Mouse (Mus musculus) yolk sac, embryonic 10.5 days (tissue): ENCODE data around the gene Lmbr1l.
A peak's percentile ranks its signal among the peaks of the same experiment; 100 is the strongest.
"Not testable (repeated sequence)": the region's sequence is repeated elsewhere in the genome, so short reads cannot be mapped to it uniquely, and the experiment has no call there.

Source experiments
- DNase-seq: peaks from one replicate; pipeline ENCODE4 v3.0.0-alpha.2; 2017; ENCODE audit warnings: low spot score

The Lmbr1l gene

DNA sequence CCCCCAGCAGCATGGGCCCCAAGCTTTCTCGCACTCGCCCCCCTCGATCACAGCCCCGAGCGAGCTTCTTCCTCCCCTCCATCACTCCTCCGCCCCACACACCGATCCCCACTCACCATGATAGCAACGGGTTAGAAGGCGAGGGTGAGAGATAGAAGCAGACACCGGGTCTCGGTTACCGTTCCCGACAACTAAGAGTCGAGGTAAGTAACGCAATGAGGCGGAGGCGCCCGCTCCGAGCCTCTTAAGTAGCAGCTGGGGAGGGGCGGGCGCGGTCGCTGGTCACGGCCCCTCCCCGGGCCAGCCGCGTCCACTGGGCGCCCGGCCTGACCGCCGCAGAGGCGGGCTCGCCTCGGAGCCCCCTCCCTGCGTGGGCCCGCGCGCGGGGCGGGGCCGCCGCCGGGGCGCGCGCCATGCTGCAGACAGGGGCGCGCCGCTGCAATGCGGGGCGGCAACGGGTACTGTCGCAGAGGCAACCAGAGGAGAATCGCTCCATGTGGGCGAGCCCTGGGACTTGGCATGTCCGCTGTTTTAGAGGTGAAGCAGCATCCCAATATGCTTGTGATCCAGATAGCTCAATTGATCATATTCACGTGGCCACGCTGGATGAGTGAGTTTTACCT lies 16.3 kb upstream of the Lmbr1l start, which contains the start of gene Tuba1b:
Gene Tuba1b (minus strand): TSS at position 349 of the 623 bp plus-strand sequence.
- DNase-seq, result peak; percentile 90

DNA sequence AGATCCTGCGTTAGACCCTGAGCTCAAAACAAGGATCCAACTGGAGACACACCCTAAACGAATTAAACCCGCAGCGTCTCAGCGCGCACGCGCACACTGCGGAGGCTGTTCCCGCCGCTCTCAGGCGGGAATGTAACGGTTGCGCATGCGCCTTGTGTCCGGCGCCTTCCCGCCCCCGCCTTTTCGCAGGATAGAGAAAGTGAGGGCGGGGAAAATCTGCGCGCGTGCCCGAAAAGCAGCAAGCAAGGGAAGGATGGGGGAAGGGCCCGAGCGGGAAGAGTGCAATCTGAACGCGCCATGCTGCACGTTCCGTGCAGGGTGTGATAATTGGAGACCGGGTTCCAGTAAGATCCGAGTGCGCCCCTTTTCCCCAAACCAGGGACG lies 15.8 kb upstream of the Lmbr1l start:
- peak; percentile 95 for DNase-seq

DNA sequence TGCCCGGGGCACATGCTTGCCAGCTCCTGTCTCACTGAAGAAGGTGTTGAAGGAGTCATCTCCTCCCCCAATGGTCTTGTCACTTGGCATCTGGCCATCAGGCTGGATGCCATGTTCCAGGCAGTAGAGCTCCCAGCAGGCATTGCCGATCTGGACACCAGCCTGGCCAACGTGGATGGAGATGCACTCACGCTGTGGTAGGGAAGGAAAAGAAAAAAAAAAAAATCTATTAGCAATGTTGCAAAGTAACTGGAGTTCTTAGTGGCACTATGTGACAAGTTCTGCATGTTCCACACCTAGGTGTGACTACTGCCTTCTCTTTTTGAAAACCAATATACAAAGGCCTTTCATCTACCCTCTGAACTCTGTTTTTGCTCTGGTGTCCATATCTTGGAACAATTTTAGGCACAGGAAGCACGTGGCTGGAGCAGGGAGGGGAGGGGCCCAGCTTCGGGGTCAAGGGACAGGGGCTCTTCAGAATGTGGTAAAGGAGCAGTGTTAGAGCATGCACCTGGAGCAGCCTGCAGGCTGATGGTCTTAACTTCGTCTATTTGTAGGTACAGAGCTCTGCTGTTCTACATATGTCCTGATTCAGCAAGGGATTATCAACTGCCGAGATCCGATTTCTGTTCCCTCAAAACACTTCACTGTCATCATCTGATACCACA lies 15.1 kb upstream of the Lmbr1l start:
- DNase-seq, result peak; percentile 44

DNA sequence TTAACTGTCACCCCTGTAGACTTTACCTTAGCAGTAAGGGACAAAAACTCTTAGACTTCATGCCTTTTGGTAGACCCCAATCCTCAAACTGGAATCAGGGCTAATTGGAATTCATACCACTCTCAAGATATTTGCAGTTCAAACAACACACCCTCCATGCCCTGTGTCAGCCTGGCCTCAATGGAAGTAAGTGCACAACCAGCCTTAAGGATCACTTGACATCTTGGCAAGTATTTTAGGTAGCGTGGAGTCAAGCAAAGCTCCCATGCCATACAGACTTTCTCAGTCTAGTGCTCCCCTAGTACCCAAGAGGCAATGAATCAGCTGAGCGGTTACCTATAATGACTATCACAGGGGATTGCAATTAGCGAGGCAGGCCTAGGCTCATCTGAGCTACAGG lies 13.0 kb upstream of the Lmbr1l start:
- no peak for DNase-seq

DNA sequence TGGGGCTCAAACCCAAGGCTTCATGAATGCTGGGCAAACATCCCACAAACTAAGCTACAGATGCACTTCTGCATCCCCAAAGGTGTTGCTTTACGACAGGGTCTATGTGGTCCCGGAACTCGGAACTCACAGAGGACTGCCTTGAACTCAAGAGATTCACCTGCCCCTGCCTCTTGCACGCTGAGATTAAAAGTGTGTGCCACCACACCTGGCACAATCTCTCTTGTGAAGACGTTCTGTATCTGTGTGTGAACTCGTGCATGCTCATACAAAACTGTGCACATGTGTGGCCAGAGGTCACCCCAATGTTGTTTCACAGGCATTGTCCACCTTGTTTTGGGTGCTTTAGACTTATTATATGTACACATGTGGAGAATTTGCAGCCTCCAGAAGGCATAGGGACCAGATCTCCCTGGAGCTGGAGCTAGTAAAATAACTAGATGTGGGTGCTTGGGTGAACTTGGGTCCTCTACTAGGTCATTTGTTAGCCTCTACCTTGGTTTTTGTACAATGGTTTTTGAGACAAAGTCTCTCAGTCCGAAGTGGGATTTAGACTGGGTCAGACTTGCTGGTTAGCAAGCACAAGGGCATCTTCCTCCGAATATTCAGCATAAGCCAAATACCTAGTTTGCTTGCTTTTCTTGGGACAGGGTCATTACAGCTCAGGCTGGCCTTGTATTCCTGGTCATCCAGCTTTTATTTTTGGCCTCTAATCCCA lies 12.1 kb upstream of the Lmbr1l start:
- DNase-seq, result no peak

DNA sequence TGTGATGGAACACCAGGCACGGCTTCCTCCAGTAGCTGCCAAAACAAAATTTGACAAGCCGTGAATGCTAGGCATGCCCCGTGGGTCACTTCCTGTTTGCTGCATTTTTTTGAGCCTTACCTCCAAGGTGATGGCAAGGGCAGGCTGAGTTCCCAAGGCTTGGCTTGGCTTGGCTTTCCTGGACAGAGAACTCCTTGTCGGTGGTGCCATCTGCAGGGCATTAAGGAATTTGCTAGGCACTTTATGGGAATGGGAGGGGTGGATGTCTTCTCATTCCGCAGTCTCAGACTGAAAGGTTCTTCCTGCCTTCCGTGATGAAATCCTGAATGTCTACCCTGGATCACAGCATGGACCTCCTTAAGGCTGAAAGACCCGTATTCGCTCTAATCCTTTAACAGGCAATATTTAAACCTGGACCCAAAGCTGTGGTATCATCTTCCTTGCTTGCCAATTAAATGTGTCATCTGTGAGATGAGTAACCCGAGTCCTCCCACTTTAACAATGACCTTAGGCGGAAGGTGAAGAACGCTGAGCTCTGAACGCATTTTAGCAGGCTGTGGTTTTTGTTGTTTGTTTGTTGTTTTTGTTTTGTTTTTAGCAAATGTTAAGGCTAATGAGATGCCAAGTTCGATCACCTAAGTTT lies 10.7 kb upstream of the Lmbr1l start:
- peak; percentile 70 for DNase-seq

DNA sequence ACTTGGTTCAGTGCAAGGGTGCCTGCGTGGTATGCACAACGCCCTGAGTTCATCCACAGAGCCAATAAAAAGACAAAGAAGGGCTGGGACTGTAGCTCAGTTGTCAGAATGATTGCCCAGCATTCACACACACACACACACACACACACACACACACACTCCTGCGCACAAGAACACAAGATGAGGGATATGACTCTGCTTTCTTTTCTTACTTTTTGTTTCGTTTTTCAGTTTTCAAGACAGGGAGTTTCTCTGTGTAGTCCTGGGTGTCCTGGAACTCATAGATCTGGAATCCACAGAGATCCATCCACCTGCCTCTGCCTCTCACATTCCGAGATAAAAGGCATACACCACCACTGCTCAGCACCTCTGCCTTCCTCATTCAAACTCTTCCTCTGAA lies 9.5 kb upstream of the Lmbr1l start:
- DNase-seq, result no peak

DNA sequence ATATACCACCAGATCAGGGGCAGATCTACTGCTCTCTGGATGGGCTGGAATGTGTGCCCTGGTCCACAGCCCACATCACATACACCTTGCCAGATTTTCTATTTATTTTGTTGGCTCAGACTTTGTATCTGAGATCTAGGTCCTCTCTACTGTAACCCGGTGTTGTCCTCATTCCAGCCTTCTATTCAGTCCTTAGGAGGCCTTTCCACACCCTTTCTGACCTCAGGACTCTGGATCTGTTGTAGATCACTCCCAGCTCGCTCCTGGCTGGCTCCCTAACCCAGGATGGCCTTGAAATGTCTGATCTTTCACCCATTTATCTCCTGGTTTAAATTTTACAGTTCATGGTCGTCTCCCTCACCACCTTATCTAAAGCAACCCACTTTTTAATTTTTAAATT lies 6.7 kb upstream of the Lmbr1l start:
- DNase-seq, result no peak

DNA sequence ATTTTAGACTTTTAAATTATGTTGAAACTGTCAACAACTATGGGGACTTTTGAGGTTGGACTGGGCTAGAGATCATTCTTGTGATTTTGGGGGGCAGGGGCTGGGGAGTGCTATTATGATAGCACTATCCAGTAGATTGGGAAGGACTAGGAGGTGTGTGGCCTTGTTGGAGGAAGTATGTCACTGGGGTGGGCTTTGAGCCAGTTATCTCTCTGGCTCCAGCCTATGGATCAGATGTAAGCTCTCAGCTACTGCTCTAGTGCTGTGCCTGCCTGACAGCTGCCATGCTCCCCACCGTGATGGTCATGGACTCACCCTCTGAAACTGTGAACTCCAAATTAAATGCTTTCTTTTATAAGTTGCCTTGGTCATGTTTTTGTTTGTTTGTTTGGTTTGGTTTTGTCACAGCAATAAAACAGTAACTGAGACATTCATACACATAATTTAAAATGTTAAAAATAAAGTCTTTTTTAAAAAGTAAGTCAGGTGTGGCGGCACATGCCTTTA lies 5.1 kb upstream of the Lmbr1l start:
- no peak for DNase-seq

DNA sequence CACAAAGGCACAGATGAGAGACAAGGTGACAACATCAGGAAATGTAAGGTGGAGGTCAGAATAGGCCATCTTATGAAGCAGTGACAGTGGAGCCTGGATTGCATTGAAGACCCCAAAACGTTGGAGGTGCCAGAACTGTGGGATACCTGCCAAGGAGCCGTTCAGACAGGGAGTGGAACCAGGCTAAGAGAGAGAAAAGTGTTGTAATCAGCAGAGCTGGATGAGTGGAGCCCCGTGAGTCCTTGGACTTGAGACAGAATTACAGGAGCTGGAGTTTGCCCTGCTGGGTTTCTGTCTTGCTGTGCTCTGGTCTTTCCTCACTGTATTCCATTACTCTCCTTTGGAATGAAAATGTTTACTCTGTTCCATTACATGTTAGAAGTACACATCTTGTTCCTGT lies 4.5 kb upstream of the Lmbr1l start:
- peak; percentile 26 for DNase-seq

DNA sequence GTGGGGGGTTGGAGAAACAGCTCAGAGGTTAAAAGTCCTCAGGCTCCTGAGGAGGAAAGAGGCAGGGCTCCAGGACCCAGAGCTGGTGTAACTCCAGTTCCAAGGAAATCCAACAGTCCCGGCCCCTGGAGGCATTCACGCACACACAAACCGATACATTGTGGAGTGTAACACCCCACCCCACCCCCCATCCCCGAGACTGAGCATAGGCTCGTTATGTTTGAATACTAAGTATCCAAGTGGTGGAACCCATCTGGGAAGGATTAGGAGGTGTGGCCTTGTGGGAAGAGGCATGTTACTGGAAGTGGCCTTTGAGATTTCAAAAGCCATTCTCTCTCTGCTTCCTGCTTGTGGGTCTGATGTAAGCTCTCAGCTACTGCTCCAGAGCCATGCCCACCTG lies 3.5 kb upstream of the Lmbr1l start:
- DNase-seq, result no peak

DNA sequence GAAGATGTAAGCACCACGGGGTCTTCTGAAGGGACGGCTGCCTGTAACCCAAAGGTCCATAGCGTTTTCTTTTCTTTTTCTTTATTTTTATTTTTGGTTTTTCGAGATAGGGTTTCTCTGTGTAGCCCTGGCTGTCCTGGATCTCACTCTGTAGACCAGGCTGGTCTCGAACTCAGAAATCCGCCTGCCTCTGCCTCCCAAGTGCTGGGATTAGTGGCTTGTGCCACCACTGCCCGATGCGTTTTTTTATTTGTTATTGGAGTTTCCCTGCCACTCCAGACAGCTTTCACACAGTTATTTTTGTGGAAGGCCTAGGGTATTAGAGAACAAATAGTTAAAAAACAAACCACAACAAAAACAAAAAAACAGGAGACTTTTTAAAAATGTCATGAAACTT lies 466 bp upstream of the Lmbr1l start:
- DNase-seq, result not testable (repeated sequence)

DNA sequence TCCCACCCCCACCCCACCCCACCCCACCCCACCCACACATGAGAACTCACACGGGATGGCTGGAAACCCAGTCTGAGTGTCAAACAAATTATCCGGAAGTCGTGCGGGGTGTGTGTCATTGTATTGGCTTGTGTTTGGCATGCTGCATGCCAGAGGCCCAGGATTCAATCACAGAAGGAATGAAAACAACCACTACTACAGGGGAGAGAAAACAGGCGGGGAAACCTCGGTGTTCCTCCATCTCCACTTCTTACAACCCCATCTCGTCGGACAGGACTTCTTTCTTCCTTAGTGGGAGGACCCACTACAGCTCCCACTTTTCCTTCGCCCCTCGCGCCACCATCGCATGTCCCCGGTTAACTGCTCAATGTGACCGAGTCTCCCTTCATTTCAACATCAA lies 940 bp downstream of the Lmbr1l start:
- DNase-seq, result no peak

DNA sequence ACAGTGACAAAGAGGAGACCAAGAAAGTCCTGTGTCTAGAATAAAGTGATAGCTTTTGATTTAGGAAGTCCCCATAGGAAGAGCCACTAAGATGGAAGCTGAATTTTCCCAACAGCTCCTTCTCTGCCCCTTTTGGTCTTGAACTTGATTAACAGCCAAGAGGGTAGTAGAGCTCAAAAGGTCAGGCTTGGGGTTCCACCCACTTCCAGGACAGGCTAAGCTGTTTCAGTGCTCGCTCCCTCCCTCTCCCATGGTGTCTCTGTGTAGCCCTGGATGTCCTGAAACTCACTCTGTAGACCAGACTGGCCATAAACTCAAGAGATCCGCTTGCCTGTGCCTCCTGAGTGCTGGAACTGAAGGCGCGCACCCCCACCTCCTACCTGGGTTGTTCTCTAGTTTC lies 2.0 kb downstream of the Lmbr1l start:
- DNase-seq, result no peak

DNA sequence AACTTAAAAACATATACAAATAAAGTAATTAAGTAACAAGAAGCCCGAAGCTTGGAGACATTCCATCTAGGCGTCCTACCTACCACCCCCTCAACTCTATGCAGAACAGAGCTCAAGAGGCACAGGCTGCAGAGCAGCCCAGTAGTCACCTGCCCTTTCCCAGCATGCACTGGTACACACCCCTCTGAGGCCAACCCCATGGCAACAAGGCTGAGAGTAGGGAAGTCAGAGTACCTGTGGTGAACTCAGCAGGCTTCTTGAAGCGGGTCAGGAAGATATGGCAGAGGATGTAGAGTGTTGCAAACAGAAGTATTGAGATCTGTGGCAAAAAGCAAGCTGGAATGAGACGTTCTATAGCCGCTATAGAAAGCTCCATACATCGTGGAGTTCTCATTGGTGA lies 3.1 kb downstream of the Lmbr1l start:
- no peak for DNase-seq

DNA sequence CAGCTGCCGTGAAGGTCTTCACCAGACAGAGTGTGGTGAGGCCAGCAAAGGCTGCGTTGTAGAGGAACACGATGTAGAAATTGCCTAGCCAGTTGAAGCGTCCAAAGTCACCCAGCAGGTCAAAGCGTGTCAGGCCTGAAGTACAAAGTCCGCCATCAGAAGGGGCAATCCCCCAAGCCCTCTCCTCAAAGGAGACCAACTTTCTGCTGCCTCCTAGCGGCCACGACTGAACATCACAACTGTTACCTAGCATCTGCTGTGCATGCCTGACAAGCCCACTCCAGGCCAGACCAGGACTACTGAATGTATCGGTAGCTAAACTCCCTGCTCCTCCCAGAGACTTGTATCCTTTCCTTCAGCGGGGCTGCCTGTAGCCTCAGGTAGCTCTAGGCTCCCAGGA lies 13.3 kb downstream of the Lmbr1l start:
- peak; percentile 82 for DNase-seq

DNA sequence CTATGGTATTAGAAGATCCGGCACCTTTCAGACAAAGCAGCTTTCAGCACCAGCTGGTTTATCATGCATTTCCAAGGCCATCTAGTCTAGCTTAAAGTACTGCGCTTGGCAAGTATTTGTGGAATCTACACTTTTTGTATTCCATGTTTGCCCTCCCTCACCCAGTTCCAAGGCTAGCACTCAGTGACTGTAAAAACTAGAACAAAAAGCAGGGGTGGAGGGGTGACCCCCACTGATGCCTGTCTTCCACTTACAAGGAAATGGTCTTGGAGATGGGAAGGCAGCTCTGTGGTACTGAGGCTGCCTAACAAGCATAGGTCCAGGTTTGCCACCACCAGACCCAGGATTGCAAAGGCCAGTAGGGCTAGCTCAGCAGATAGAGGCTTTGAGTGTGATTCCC lies 15.4 kb downstream of the Lmbr1l start:
- no peak for DNase-seq

DNA sequence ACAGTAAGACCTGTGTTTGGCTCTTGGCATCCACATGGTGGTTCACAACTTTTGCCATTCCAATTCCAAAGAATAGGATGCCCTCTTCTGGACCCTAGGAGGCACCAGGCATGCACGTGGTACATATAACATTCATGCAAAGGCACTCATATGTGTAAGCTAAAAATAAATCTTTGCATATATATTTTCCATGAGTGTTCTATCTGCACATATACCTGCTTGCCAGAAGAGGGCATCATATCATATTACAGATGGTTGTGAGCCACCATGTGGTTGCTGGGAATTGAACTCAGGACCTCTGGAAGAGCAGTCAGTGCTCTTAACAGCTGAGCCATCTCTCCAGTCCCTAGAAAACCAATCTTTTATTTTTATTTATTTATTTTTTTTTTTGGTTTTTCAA lies 16.5 kb downstream of the Lmbr1l start:
- DNase-seq, result no peak

DNA sequence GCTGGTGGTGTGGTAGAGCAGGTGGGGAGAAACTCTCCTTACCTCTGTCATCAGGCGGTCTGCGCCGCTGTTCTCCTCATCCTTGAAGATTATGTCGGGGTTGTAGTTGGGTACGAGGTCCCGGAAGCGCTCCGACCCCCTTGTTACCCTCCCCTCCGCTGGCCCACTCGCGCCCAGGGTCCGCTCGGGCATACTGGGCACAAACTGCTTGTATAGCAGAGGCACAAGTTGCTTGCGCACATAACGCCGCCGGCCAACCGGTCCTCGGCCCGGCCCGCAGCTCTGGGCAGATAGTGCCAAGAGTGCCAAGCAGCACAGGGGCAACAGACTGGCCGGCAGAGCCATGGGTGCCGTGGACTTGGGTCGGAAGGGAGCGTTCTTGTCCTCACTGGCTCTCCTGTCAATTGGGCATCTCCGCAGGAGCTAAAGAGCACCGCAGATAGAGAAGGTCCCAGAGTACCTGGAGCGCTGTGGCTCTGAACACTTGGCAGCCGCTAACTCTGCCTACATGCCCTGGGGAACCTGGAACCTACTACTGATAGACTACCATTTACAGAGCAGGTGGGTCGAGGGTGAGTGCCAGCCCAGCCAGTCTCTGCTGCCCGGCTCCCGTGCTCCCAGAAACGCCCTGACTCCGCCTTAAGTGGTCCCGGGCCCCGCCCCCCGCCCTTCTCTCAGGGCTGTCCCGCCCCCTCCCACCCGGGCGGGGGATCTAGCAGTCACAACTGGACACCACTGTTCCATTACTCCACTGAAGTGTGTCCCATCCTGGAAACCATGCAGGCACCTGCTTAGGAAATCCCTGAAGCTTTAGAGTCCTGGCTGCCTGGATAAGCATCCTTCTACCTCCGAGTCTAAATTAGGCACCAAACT lies 19.9 kb downstream of the Lmbr1l start, which contains the start of gene Dhh:
Gene Dhh (minus strand): TSS at position 613 of the 873 bp plus-strand sequence.
- DNase-seq, result peak; percentile 40

DNA sequence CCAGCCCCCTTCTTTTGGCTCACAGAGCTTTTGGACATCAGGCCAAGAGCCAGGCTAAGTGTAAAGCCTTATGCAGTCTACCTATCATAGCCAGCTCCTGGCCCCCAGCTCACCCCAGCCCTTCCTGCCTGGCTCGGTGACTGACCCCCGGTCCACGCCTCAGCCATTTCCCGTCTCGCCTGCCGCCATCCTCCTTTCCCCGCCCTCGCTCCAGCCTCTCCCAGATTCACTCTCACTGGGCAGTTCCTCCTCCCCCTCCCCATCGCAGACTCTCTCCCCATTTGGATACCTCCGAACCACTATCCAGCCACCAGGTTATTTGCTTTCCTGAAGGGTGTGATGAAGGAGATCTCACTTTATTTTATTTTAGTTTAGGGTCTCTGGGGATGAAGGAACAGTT lies 20.5 kb downstream of the Lmbr1l start:
- DNase-seq, result no peak
